Mouse (Mus musculus) cerebellum, adult 2 months (tissue): ENCODE data around the gene Arid3b. TPM values are rescaled to one million over a fixed set of nuclear protein-coding genes. Genes with fewer than 3 reads are reported as not detected.

Experiments used
- DNase-seq, 2 experiments: peaks; one replicate each; pipeline ENCODE4 v3.0.0; 2021
- H3K27ac ChIP-seq: fragments of 200-500 bp; 2 replicates; pipeline ENCODE4 v1.5.1; 2012; ENCODE audit warnings: low read length, control low read depth, inconsistent platforms; ENCODE audit not compliant: insufficient read depth
- H3K27me3 ChIP-seq: fragments of 200-500 bp; 2 replicates; pipeline ENCODE4 v1.6.1; 2012; ENCODE audit warnings: inconsistent platforms, mild to moderate bottlenecking, low read length, moderate library complexity; ENCODE audit not compliant: control insufficient read depth, insufficient read depth
- H3K4me1 ChIP-seq: fragments of 200-500 bp; 2 replicates; pipeline ENCODE4 v1.6.1; 2011; ENCODE audit warnings: low read length; ENCODE audit not compliant: control insufficient read depth, insufficient read depth
- H3K4me3 ChIP-seq: fragments of 200-500 bp; replicated peaks from 2 replicates; pipeline ENCODE3; 2011; ENCODE audit warnings: mild to moderate bottlenecking, low read depth, low read length, control low read depth; ENCODE audit not compliant: insufficient read depth
- CTCF ChIP-seq: fragments of 200-500 bp; IDR thresholded peaks from 2 replicates; pipeline ENCODE4 v1.5.1; 2011; ENCODE audit warnings: low read depth, mild to moderate bottlenecking, control low read depth, low read length, moderate library complexity, borderline replicate concordance; ENCODE audit not compliant: insufficient read depth
- POLR2A ChIP-seq: fragments of 200-500 bp; IDR thresholded peaks from 2 replicates; pipeline ENCODE4 v1.6.1; 2011; ENCODE audit warnings: low read length, control low read depth, borderline replicate concordance; ENCODE audit not compliant: insufficient read depth
- WGBS: fragments of 180-500 bp; shearing (Covaris S2); methylation state at CpG from one replicate; pipeline ENCODE4 v1.1.7; 2018; 5-methylcytosine and 5-hydroxymethylcytosine counted together
- polyA plus RNA-seq: library from polyadenylated mRNA; depleted of rRNA; stranded (reverse); fragments of >200 nt; gene quantifications from 2 replicates; pipeline ENCODE4 v1.2.3, GENCODE M21; 2012

The Arid3b gene
- polyA plus RNA-seq, 1 experiment: 5.8 TPM

- DNase-seq: no peak
- peaks cover 16% of the 10 kb centered on the region for H3K4me1 ChIP-seq
- no peak overlapping the region for H3K27ac ChIP-seq
- H3K27me3 ChIP-seq: no peaks in the 10 kb centered on the region
- H3K4me3 ChIP-seq: no peak overlapping the region
- TF ChIP-seq CTCF (no peak), POLR2A (no peak)
- WGBS: 96% methylated on average over 8 of the region's 8 CpGs
Observed at GRCm38 (mm10) chr9:57797456-57797855, 39.1 kb downstream of the Arid3b start.

- H3K27me3 ChIP-seq: no peaks in the 10 kb centered on the region
- TF ChIP-seq CTCF: no peak
- no peak for TF ChIP-seq POLR2A
- no peak overlapping the region for H3K27ac ChIP-seq
- WGBS: 76% methylated on average over 3 of the region's 3 CpGs
- H3K4me3 ChIP-seq: no peak overlapping the region
- H3K4me1 ChIP-seq: peaks cover 2% of the 10 kb centered on the region; the same call in 1 of the 2 replicates
- no peak for DNase-seq
Observed at GRCm38 (mm10) chr9:57789733-57790132, 46.9 kb downstream of the Arid3b start.

- Histone ChIP-seq H3K4me3 (no peak overlapping the region), H3K4me1 (no peaks in the 10 kb centered on the region), H3K27ac (no peak overlapping the region), H3K27me3 (no peaks in the 10 kb centered on the region)
- 92% methylated on average over 3 of the region's 3 CpGs for WGBS
- no peak for DNase-seq
- no peak for TF ChIP-seq CTCF
- no peak for TF ChIP-seq POLR2A
Observed at GRCm38 (mm10) chr9:57782656-57783055, 53.9 kb downstream of the Arid3b start.

GRCm38 (mm10) chr9:57775736-57776135, 60.9 kb downstream of the Arid3b start:
- TF ChIP-seq POLR2A (no peak), CTCF (no peak)
- Histone ChIP-seq H3K27ac (no peak overlapping the region), H3K27me3 (no peaks in the 10 kb centered on the region), H3K4me3 (no peak overlapping the region), H3K4me1 (no peaks in the 10 kb centered on the region)
- WGBS: 22% methylated on average over 4 of the region's 4 CpGs
- DNase-seq: no peak

- 72% methylated on average over 5 of the region's 5 CpGs for WGBS
- DNase-seq: no peak
- Histone ChIP-seq H3K4me1 (no peaks in the 10 kb centered on the region), H3K27me3 (no peaks in the 10 kb centered on the region), H3K4me3 (no peak overlapping the region), H3K27ac (no peak overlapping the region)
- no peak for TF ChIP-seq CTCF
- TF ChIP-seq POLR2A: no peak
Observed at GRCm38 (mm10) chr9:57775026-57775425, 61.6 kb downstream of the Arid3b start.

GRCm38 (mm10) chr9:57774168-57774567, 62.4 kb downstream of the Arid3b start:
- DNase-seq: no peak
- Histone ChIP-seq H3K4me1 (no peaks in the 10 kb centered on the region), H3K27me3 (no peaks in the 10 kb centered on the region), H3K27ac (no peak overlapping the region), H3K4me3 (no peak overlapping the region)
- WGBS: 18% methylated on average over 1 of the region's 1 CpGs
- TF ChIP-seq POLR2A: no peak
- no peak for TF ChIP-seq CTCF

- no peaks in the 10 kb centered on the region for H3K27me3 ChIP-seq
- TF ChIP-seq POLR2A (no peak), CTCF (no peak)
- no peak overlapping the region for H3K27ac ChIP-seq
- no peaks in the 10 kb centered on the region for H3K4me1 ChIP-seq
- WGBS: 86% methylated on average over 3 of the region's 3 CpGs
- DNase-seq: no peak
- H3K4me3 ChIP-seq: no peak overlapping the region
Observed at GRCm38 (mm10) chr9:57773754-57774153, 62.8 kb downstream of the Arid3b start.

- Histone ChIP-seq H3K27me3 (no peaks in the 10 kb centered on the region), H3K27ac (no peak overlapping the region), H3K4me1 (no peaks in the 10 kb centered on the region), H3K4me3 (no peak overlapping the region)
- 87% methylated on average over 2 of the region's 2 CpGs for WGBS
- TF ChIP-seq CTCF (no peak), POLR2A (no peak)
- no peak for DNase-seq
Observed at GRCm38 (mm10) chr9:57770836-57771235, 65.8 kb downstream of the Arid3b start.
